Mouse (Mus musculus): ENCODE data around the gene Sync. TPM values are rescaled to one million over a fixed set of nuclear protein-coding genes. Genes with fewer than 3 reads are reported as not detected.
A peak's percentile ranks its signal among the peaks of the same experiment; 100 is the strongest.

Sync gene
- polyA plus RNA-seq, 1 experiment = 0.40 TPM

DNA sequence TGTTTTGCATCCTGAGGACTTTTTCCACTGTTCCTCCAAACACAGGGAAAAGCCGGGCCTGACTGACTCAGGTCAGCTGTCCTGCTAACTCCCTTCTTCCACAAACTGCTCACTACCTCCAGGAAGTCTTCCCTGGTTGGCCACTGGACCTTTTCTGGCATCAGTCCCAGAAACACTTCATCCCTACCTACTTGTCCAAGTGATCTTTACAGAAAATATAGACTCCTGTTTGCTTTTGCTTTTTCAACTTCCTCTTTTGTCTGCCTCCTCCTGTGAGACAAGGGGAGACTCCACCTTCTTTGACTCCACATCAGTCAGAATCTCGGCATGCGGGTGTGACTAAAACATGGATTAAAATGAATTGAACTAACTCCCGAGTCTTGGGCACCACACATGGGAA lies 42.6 kb upstream of the Sync start:
- Histone ChIP-seq H3K27ac (ENCODE audit: control insufficient read depth, insufficient read depth, low read depth, low read length) (no peak overlapping the region), H3K4me1 (ENCODE audit: control insufficient read depth, insufficient read depth, low read length) (peaks cover 11% of the 10 kb centered on the region), H3K27me3 (ENCODE audit: control insufficient read depth, insufficient read depth, low read length) (no peaks in the 10 kb centered on the region), H3K36me3 (ENCODE audit: control insufficient read depth, insufficient read depth, low read length) (no peaks in the 10 kb centered on the region), H3K4me3 (ENCODE audit: control insufficient read depth, low read depth, low read length) (no peak overlapping the region)
- TF ChIP-seq POLR2A (IDR thresholded peaks at IDR 0.05; ENCODE audit: control insufficient read depth, low read depth, low read length) = no peak
- TF ChIP-seq CTCF (IDR thresholded peaks at IDR 0.05; ENCODE audit: control insufficient read depth, insufficient read depth, insufficient replicate concordance, low read depth, low read length) = no peak

DNA sequence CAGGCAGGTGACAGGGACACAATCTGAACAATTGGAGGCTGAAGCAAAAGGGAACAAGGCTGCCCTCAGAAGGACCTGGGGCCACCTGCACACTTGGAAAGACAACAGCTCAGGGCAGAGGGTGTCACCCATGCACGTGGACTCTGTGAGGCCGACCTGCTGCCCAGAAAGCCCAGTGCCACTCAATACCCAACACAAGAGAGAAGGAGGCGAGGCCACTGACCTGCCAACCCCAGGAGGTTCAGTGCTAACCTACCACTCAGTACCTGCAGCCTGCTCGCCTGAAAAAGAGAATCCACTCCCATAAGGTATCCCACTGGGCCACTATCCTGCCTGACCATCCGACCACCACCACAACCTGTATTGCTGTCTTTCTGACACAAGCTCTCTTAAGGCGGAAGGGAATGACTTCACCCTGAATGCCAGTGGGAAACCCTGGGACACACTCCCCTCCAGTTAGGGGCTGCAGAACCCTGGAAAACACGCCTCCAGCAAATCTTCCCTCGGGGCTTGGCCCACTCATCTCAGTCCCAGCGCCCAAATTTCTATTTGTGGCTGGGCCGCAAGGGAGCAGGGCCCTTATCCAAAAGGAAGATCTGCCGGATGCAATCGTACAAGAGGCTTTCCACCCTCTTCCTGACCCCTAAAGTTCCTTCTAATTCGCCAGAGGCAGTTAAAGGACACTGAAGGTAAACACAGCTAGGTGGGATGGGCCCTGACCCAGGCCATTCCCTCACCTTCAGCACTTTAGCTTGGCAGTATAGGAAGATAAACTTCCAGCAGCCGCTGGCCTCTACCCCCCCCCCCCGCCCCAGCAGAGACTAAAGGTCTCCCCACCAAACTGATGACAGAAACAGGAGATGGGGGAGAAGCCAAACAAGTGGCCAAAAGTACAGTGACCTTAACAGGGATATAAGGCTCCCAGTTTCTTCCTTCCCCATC lies 40.8 kb upstream of the Sync start:
- no peaks in the 10 kb centered on the region for H3K36me3 ChIP-seq (ENCODE audit: control insufficient read depth, insufficient read depth, low read length)
- peaks cover 20% of the 10 kb centered on the region for H3K4me1 ChIP-seq (ENCODE audit: control insufficient read depth, insufficient read depth, low read length)
- TF ChIP-seq POLR2A (IDR thresholded peaks at IDR 0.05; ENCODE audit: control insufficient read depth, low read depth, low read length) = no peak
- no peak overlapping the region for H3K4me3 ChIP-seq (ENCODE audit: control insufficient read depth, low read depth, low read length)
- no peak overlapping the region for H3K27ac ChIP-seq (ENCODE audit: control insufficient read depth, insufficient read depth, low read depth, low read length)
- no peaks in the 10 kb centered on the region for H3K27me3 ChIP-seq (ENCODE audit: control insufficient read depth, insufficient read depth, low read length)

DNA sequence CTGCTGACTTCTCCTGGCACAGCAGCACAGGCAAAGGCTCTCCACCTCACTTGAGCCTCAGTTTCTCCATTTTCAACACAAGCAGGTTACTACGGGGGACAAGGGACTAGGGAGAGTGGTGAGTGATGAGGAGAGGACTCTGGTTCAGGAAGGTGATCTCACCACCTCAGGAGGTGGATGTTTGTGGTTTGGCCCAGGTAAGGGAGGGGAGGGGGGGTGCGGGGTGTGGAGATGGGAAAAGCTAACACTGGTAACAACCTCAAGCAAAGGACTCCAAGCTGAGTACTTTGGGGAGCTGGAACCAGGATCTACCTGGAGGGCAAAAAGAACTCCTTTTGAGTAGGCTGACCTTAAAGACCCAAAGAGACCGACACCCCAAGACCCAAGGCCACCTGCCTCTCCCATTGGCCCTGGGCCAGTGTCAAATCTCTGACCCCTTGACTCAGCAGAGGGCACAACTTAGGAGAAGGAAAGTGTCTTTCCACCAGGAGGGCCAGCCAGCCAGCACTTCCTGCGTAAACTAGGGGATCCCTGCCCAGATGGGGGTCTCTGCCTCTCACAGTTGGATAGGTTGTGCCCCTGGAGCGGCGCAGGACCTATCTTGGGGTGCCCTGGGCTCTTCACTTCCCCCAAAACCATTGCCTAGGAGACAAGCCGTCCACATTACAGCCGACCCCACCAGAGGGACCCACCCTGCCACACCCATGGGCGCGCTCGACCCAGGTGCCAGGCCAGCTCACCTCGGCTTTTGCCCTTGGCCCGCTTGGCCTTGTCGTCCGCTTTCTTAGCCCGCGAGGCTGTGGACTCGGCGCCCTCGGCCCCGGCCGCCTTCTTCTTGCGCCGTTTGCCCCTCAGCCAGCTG lies 39.8 kb upstream of the Sync start:
- TF ChIP-seq POLR2A (IDR thresholded peaks at IDR 0.05; ENCODE audit: control insufficient read depth, low read depth, low read length) (no peak), CTCF (IDR thresholded peaks at IDR 0.05; ENCODE audit: control insufficient read depth, insufficient read depth, insufficient replicate concordance, low read depth, low read length) (no peak)
- Histone ChIP-seq H3K27me3 (ENCODE audit: control insufficient read depth, insufficient read depth, low read length) (no peaks in the 10 kb centered on the region), H3K4me3 (ENCODE audit: control insufficient read depth, low read depth, low read length) (peak overlapping the region; percentile 81), H3K4me1 (ENCODE audit: control insufficient read depth, insufficient read depth, low read length) (peaks cover 20% of the 10 kb centered on the region), H3K27ac (ENCODE audit: control insufficient read depth, insufficient read depth, low read depth, low read length) (no peak overlapping the region), H3K36me3 (ENCODE audit: control insufficient read depth, insufficient read depth, low read length) (no peaks in the 10 kb centered on the region)

DNA sequence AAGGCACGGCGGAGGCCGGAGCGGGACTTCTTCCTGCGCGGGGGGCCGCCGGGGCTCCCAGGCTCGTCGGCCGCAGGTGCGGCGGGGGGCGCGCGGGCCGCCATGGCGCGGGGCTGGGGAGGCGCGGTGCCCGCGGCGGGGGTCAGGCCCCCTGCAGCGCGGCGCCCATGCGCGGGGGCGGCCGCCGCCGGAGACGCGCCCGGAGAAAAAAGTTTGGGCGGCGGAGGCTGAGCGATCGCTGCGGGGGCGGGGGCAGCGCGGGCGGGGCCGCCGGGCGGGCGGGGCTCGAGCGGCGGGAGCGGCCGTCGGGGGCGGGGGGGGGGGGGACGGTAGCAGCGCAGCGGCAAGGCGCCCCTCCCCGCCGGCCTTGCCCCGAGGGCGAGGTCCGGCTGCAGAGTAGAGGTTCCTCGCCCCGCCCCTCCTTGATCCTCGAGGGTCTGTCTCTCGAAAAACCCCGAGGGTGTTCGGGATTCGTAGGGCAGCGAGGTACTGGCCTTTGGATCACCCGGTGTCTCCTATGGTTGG lies 39.1 kb upstream of the Sync start:
- no peak for TF ChIP-seq CTCF (IDR thresholded peaks at IDR 0.05; ENCODE audit: control insufficient read depth, insufficient read depth, insufficient replicate concordance, low read depth, low read length)
- no peak for TF ChIP-seq POLR2A (IDR thresholded peaks at IDR 0.05; ENCODE audit: control insufficient read depth, low read depth, low read length)
- H3K27ac ChIP-seq (ENCODE audit: control insufficient read depth, insufficient read depth, low read depth, low read length) = no peak overlapping the region
- H3K36me3 ChIP-seq (ENCODE audit: control insufficient read depth, insufficient read depth, low read length) = no peaks in the 10 kb centered on the region
- peaks cover 20% of the 10 kb centered on the region for H3K4me1 ChIP-seq (ENCODE audit: control insufficient read depth, insufficient read depth, low read length)
- peak overlapping the region; percentile 81 for H3K4me3 ChIP-seq (ENCODE audit: control insufficient read depth, low read depth, low read length)
- H3K27me3 ChIP-seq (ENCODE audit: control insufficient read depth, insufficient read depth, low read length) = no peaks in the 10 kb centered on the region

DNA sequence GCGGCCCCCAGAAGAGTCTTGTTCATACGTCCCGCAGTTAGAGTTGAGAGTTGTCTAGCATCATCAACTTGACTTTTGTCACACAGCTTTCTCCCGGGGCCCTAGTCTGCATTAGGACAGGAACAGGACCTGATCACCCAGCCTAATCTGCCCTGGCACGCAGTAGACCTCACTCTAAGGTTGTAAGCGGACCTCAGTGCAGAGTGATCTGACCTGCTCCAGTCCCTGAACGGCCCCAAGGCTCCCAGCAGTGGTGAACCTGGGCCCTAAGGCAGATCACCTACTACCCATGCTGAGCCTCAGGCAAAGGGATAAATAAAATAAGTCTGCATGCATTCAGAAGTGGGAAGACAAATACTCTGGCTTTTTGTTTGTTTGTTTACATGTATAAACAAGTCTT lies 38.1 kb upstream of the Sync start:
- Histone ChIP-seq H3K4me1 (ENCODE audit: control insufficient read depth, insufficient read depth, low read length) (peaks cover 20% of the 10 kb centered on the region), H3K27ac (ENCODE audit: control insufficient read depth, insufficient read depth, low read depth, low read length) (no peak overlapping the region), H3K36me3 (ENCODE audit: control insufficient read depth, insufficient read depth, low read length) (no peaks in the 10 kb centered on the region), H3K4me3 (ENCODE audit: control insufficient read depth, low read depth, low read length) (no peak overlapping the region), H3K27me3 (ENCODE audit: control insufficient read depth, insufficient read depth, low read length) (no peaks in the 10 kb centered on the region)
- TF ChIP-seq POLR2A (IDR thresholded peaks at IDR 0.05; ENCODE audit: control insufficient read depth, low read depth, low read length) = no peak
- TF ChIP-seq CTCF (IDR thresholded peaks at IDR 0.05; ENCODE audit: control insufficient read depth, insufficient read depth, insufficient replicate concordance, low read depth, low read length) = no peak

DNA sequence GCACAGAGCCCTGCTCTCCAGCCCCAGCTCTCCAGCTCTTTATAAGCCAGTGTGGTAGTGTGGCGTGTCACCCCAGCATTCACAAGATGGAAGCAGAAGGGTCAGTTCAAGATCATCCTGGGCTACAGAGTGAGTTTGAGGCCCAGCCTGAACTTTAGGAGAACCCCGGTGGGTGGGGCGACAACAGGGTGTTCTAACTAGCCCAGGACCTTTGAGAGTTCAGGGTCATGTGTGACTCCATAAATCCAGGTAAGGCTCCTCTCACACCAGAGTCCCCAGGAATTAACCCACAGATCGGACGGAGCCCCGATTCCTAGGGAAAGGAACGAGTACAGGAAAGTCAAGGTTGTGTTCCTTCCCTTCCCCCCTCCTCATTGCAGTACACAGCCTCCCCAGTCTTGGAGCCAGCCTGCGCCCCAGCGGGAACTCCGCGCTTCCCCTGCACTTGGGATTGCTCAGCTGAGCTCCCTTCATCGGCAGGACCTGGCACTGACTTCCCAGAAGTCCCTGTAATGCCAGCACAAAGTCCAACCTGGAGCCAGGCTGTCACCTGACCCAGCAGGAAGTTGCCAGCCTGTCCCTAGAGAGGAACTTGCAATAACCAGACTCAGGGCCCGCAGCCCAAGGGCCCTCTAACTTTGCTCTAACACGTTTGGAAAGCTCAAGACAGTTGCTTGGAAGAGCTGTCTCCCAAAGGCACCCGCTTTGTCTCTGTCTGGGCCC lies 36.5 kb upstream of the Sync start:
- H3K4me1 ChIP-seq (ENCODE audit: control insufficient read depth, insufficient read depth, low read length) = peaks cover 27% of the 10 kb centered on the region
- H3K4me3 ChIP-seq (ENCODE audit: control insufficient read depth, low read depth, low read length) = no peak overlapping the region
- no peaks in the 10 kb centered on the region for H3K36me3 ChIP-seq (ENCODE audit: control insufficient read depth, insufficient read depth, low read length)
- TF ChIP-seq POLR2A (IDR thresholded peaks at IDR 0.05; ENCODE audit: control insufficient read depth, low read depth, low read length) (no peak), CTCF (IDR thresholded peaks at IDR 0.05; ENCODE audit: control insufficient read depth, insufficient read depth, insufficient replicate concordance, low read depth, low read length) (no peak)
- peak overlapping the region; percentile 20; the same call in 1 of the 2 replicates for H3K27ac ChIP-seq (ENCODE audit: control insufficient read depth, insufficient read depth, low read depth, low read length)
- H3K27me3 ChIP-seq (ENCODE audit: control insufficient read depth, insufficient read depth, low read length) = no peaks in the 10 kb centered on the region
